Mouse (Mus musculus) kidney, embryonic 15.5 days (tissue): ENCODE measurements around the gene Kctd20. TPM values are rescaled to one million over a fixed set of nuclear protein-coding genes. Genes with fewer than 3 reads are reported as not detected.

Source experiments
- ATAC-seq: fragments of 200-750 bp; cut with Nextera tagmentation; replicated peaks from 2 replicates; pipeline ENCODE4 v1.8.0; 2017; ENCODE audit warnings: moderate TSS enrichment; ENCODE audit not compliant: low FRiP score
- H3K27ac ChIP-seq: fragments of 300-500 bp; sonication (generic); 2 replicates; pipeline ENCODE4 v1.5.1; 2015; ENCODE audit warnings: mild to moderate bottlenecking, inconsistent platforms
- H3K27me3 ChIP-seq: fragments of 300-500 bp; sonication (generic); 2 replicates; pipeline ENCODE4 v1.6.1; 2015; ENCODE audit warnings: inconsistent platforms
- H3K36me3 ChIP-seq: fragments of 300-500 bp; sonication (generic); 2 replicates; pipeline ENCODE4 v1.6.1; 2015; ENCODE audit warnings: inconsistent platforms
- H3K4me1 ChIP-seq: fragments of 300-500 bp; sonication (generic); 2 replicates; pipeline ENCODE4 v1.6.1; 2015; ENCODE audit warnings: inconsistent platforms
- H3K4me2 ChIP-seq: fragments of 300-500 bp; sonication (generic); 2 replicates; pipeline ENCODE4 v1.6.1; 2015; ENCODE audit warnings: moderate library complexity, mild to moderate bottlenecking, inconsistent platforms
- H3K4me3 ChIP-seq: fragments of 300-500 bp; sonication (generic); replicated peaks from 2 replicates; pipeline ENCODE4 v1.5.1; 2015; ENCODE audit warnings: mild to moderate bottlenecking, inconsistent platforms
- H3K9ac ChIP-seq: fragments of 300-500 bp; sonication (generic); 2 replicates; pipeline ENCODE4 v1.6.1; 2015; ENCODE audit warnings: mild to moderate bottlenecking, inconsistent platforms
- H3K9me3 ChIP-seq: fragments of 300-500 bp; sonication (generic); replicated peaks from 2 replicates; pipeline ENCODE4 v1.6.1; 2016; ENCODE audit warnings: inconsistent platforms
- WGBS: fragments of 180-500 bp; shearing (Covaris S2); methylation state at CpG from one replicate; pipeline ENCODE4 v1.1.7; 2015; ENCODE audit warnings: mixed read lengths; 5-methylcytosine and 5-hydroxymethylcytosine counted together
- polyA plus RNA-seq: library from polyadenylated mRNA; unstranded; fragments of >200 nt; fragmentation: Nextera tagmentation; extraction: Ambion mirVana; gene quantifications from 2 replicates; pipeline ENCODE4 v1.2.1, GENCODE M21; 2015

Gene Kctd20
- polyA plus RNA-seq, 1 experiment from 2014 or later = 91.5 TPM

DNA sequence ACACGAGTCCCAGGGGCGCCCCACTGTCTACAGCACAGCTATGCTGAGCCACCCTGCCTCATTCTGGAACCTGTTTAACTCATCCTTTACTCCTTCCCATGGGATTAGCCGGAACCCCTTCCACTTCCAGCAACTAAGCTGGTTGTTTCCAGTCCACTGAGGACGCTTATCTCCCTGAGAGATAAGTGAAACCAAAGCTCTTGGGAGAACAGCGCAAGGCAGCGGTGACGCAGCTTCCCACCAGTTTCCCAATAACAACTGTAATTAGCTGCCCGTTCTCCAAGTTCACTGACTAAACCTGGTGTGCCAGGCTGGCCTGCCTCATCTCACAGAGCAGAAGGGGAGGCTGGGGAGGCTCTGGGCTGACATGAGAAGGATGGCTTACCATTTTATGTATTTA lies 30.7 kb upstream of the Kctd20 start:
- Histone ChIP-seq H3K36me3 (no peaks in the 10 kb centered on the region), H3K9me3 (no peaks in the 10 kb centered on the region), H3K27ac (no peak overlapping the region), H3K27me3 (no peaks in the 10 kb centered on the region), H3K4me1 (peaks cover 25% of the 10 kb centered on the region), H3K4me3 (no peak overlapping the region), H3K9ac (no peak overlapping the region), H3K4me2 (no peak overlapping the region)
- ATAC-seq = no peak
- WGBS = 77% methylated on average over 8 of the region's 8 CpGs

DNA sequence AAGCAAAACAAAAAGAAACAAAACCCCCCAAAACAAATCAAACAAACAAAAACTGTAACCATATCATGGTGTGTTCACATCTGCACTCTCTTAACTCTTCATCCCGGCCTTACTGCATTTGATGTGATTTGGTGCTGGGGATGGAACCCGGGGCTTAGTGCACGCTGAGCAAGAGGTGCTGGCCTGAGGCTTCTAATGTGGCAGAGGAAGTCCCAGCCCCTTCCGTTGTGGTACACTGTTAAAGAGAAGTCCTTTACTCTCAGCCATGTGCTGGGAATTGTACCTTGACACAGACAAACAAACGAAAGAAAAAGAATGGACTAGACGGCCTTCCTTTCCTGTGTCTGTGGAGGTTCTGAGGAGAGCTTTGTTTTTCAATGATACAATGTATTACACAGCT lies 29.7 kb upstream of the Kctd20 start:
- Histone ChIP-seq H3K27ac (no peak overlapping the region), H3K4me2 (no peak overlapping the region), H3K36me3 (no peaks in the 10 kb centered on the region), H3K9ac (no peak overlapping the region), H3K4me1 (peaks cover 31% of the 10 kb centered on the region), H3K9me3 (no peaks in the 10 kb centered on the region), H3K27me3 (no peaks in the 10 kb centered on the region), H3K4me3 (no peak overlapping the region)
- no peak for ATAC-seq
- WGBS = 66% methylated on average over 6 of the region's 6 CpGs

DNA sequence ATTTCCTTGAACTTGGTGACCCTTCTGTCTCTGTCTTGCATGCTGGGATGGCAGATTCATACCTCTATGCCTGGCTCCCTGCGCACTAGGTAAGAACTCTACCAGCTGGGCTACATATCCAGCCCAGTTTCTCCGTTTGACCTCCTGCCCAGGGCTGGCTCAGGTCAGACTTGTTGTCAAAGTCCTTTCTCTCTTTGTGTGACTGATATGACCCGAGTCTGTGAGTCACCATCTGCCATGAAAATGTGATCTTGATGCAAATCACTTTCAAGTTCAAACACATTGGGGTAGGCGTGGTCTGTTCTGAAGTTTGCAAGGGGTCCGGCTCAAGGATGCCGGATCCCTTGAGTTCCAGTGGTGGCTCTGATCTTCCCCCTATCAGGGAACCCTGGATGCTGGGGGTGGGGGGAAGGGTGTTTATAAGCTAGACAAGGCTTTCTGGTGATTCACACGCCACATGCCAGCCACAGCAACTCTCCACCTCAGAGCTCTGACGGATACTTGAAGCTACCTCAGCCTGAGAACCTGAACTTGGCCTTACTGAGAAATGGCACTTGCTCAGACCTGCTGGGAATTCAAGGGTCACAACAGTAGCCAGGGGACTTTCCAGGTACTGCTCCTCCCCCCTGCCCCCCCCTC lies 26.7 kb upstream of the Kctd20 start:
- H3K4me2 ChIP-seq = no peak overlapping the region
- no peaks in the 10 kb centered on the region for H3K27me3 ChIP-seq
- H3K4me3 ChIP-seq = no peak overlapping the region
- peaks cover 35% of the 10 kb centered on the region for H3K4me1 ChIP-seq
- WGBS = 81% methylated on average over 8 of the region's 8 CpGs
- H3K36me3 ChIP-seq = no peaks in the 10 kb centered on the region
- no peak overlapping the region for H3K27ac ChIP-seq
- no peak overlapping the region for H3K9ac ChIP-seq
- no peak for ATAC-seq
- no peaks in the 10 kb centered on the region for H3K9me3 ChIP-seq

DNA sequence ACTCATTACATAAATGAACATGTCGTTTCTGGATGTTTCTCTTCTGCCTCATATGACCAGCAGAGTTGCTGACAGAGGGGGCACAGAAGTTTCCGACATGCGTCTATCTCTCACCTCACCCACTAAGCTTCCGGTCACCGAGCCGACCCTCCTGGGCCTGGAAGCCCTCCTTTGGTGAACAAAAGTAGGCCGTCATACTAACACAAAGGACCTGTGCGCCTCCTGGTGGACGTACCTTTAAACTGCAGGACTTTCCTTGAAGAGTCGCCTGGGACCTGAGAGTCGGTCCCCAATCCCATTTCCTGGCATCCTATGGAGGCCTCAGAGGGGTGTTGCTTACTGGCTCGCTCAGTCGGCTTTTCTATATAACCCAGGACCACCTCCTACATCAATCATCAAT lies 25.4 kb upstream of the Kctd20 start:
- Histone ChIP-seq H3K9ac (no peak overlapping the region), H3K4me1 (peaks cover 48% of the 10 kb centered on the region), H3K9me3 (no peaks in the 10 kb centered on the region), H3K4me3 (no peak overlapping the region), H3K4me2 (0 out of 2 replicates have a peak overlapping the region, but pooled peaks have one; percentile 26), H3K27ac (no peak overlapping the region), H3K27me3 (no peaks in the 10 kb centered on the region), H3K36me3 (no peaks in the 10 kb centered on the region)
- no peak for ATAC-seq
- 14% methylated on average over 13 of the region's 13 CpGs for WGBS

DNA sequence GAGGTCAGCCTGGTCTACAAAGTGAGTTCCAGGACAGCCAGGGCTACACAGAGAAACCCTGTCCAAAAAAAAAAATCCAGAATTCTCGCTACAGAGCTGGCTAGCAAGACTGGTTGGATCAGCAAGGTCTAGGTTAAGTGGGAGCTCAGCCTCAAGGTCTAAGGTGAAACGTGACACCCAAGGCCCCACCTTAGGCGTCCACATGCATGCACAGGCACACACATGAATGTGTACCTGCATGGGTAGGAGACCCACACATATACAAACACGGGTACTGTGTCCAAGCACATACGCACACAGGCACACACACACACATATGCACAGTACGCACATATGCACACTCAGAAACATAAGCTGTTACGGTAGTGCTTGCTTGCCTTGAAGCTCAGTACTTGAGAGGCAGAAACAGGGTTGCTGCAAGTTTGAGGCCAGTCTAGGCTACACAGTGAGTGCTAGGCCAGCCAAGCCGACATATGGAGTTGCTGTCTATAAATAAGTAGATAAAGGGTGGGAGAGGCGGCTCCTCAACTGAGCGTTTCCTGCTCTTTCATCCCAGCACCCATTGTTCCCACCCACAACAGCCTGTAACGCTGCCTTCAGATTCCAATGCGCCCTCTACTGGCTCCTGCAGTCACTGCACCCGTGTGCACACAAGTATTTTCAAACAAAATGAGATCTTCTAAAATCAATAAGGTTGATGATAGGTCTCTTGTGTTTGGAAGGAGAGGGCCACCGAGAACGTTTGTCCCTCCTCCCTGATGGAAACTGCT lies 24.7 kb upstream of the Kctd20 start:
- H3K27me3 ChIP-seq = no peaks in the 10 kb centered on the region
- ATAC-seq = no peak
- H3K36me3 ChIP-seq = no peaks in the 10 kb centered on the region
- peaks cover 52% of the 10 kb centered on the region for H3K4me1 ChIP-seq
- 46% methylated on average over 15 of the region's 15 CpGs for WGBS
- H3K9me3 ChIP-seq = no peaks in the 10 kb centered on the region
- H3K4me2 ChIP-seq = no peak overlapping the region
- H3K4me3 ChIP-seq = no peak overlapping the region
- no peak overlapping the region for H3K27ac ChIP-seq
- H3K9ac ChIP-seq = no peak overlapping the region

DNA sequence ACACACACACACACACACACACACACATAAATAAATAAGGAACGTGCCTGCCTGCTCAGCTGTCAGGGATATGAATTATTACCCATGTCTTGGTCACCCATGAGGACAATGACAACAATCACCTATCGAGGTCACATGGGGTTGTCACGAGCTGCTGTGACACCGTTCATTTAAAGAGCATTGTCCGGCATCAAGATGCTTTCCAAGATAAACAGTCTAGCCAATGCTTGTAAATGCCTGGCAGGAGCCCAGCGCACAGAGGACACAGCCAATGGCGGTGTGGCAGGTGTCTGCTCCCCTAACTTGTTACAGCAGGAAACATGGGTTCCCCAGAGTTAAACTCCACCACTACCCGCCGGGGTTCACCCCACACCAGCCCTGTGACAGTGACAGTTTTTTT lies 23.7 kb upstream of the Kctd20 start:
- H3K9ac ChIP-seq = no peak overlapping the region
- H3K4me2 ChIP-seq = no peak overlapping the region
- no peak overlapping the region for H3K4me3 ChIP-seq
- no peaks in the 10 kb centered on the region for H3K9me3 ChIP-seq
- no peak overlapping the region for H3K27ac ChIP-seq
- H3K27me3 ChIP-seq = no peaks in the 10 kb centered on the region
- no peaks in the 10 kb centered on the region for H3K36me3 ChIP-seq
- WGBS = 74% methylated on average over 9 of the region's 9 CpGs
- H3K4me1 ChIP-seq = peaks cover 47% of the 10 kb centered on the region
- no peak for ATAC-seq

DNA sequence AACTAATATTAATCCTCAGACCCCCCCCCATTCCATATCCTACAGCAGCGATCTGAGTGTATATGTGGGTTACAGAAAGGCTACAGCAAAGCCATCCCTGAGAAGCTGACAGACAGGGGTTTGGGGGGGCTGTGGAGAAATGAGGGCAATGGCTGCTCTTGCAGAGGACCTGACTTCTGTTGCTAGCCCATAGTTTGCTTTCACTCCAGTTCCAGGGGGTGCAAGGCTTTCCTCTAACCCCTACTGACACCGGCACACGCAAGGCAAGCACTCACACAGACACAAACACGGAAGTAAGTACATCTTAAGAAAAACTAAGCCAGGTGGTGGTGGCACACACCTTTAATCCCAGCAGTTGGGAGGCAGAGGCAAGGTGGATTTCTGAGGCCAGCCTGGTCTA lies 22.4 kb upstream of the Kctd20 start:
- H3K27ac ChIP-seq = peak overlapping the region; percentile 95
- WGBS = 92% methylated on average over 4 of the region's 4 CpGs

DNA sequence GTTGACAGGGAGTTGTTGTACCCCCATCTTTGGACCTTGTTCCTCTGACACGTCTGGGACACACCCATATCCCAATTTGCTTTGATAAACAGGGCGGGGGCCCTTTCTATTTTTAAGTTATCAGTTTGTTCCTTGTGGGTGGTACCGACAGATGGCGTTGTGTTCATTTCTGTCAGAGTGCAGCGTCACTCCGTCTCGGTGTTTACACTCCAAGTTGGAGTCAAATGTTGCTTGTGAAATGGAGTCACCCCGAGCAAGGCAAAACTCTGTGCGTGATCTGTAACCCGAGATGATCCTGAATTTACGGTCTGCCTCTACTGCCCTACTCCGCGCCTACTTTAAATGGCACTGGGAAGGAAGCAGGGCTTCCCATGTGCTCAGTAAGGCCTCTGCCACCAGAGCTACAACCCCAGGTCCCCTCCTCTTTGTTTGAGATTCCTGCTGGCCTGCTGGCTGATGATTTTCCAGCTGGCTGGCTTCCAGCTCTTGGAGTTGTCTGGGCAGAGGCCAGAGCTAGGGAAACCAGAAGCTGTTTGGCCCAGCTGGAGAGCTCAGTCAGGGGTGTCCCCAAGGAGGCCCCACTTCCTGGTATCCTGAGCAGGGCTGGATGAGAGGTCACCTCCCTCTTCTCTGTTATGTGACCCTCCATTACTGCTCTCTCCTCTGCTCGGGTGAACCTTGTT lies 21.2 kb upstream of the Kctd20 start:
- WGBS = 3% methylated on average over 14 of the region's 14 CpGs
- H3K9ac ChIP-seq = peak overlapping the region; percentile 31; the same call in 1 of the 2 replicates

More for the DNA sequence above, 22.4 kb upstream of the Kctd20 start:
- no peak overlapping the region for H3K4me3 ChIP-seq
- no peaks in the 10 kb centered on the region for H3K27me3 ChIP-seq
- no peaks in the 10 kb centered on the region for H3K9me3 ChIP-seq
- no peak overlapping the region for H3K9ac ChIP-seq
- ATAC-seq = no peak
- H3K36me3 ChIP-seq = no peaks in the 10 kb centered on the region
- H3K4me1 ChIP-seq = peaks cover 42% of the 10 kb centered on the region
- no peak overlapping the region for H3K4me2 ChIP-seq

DNA sequence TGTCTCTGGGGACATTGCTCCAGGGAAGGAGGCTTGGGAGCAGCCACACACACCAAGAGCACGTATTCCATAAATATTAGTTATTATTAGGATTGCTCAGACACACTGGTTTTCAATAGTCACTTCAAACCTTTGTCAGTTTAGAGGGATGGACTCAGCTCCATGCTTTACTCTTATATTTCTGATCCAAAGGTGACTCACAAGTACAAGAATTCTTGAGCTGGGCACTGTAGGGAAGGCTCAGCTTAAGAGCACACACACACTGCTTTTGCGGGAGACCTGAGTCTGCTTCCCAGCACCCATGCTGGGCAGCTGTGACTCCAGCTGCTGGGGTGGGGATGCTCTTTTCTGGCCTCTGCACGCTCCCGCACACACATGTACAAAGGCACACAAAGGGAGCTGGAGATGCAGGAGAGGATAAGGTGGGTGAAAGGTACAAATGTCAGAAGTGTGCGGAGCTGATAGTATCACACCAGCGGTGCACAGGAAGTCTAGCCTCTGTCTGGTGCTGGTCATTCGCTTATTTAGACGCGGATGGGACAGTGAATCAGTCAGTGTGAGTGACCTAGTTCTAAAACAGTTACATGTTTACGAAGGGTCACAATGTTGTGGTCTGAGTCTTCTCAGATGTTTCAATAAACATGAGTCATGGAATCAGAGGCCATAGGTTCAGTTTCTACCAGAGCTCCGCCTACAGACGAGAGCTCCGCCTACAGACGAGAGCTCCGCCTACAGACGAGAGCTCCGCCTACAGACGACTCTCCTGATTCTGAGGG lies 20.1 kb upstream of the Kctd20 start:
- H3K4me1 ChIP-seq = peaks cover 30% of the 10 kb centered on the region
- H3K4me2 ChIP-seq = no peak overlapping the region
- H3K9me3 ChIP-seq = no peaks in the 10 kb centered on the region
- H3K9ac ChIP-seq = no peak overlapping the region
- 75% methylated on average over 18 of the region's 18 CpGs for WGBS
- peak overlapping the region; percentile 95 for H3K27ac ChIP-seq
- no peaks in the 10 kb centered on the region for H3K27me3 ChIP-seq
- no peaks in the 10 kb centered on the region for H3K36me3 ChIP-seq
- H3K4me3 ChIP-seq = no peak overlapping the region
- no peak for ATAC-seq

More for the DNA sequence above, 21.2 kb upstream of the Kctd20 start:
- Histone ChIP-seq H3K27me3 (no peaks in the 10 kb centered on the region), H3K9me3 (no peaks in the 10 kb centered on the region), H3K4me1 (peaks cover 40% of the 10 kb centered on the region), H3K36me3 (no peaks in the 10 kb centered on the region), H3K4me3 (peak overlapping the region; percentile 13), H3K27ac (peak overlapping the region; percentile 95), H3K4me2 (peak overlapping the region; percentile 47)
- ATAC-seq = peak; percentile 95

DNA sequence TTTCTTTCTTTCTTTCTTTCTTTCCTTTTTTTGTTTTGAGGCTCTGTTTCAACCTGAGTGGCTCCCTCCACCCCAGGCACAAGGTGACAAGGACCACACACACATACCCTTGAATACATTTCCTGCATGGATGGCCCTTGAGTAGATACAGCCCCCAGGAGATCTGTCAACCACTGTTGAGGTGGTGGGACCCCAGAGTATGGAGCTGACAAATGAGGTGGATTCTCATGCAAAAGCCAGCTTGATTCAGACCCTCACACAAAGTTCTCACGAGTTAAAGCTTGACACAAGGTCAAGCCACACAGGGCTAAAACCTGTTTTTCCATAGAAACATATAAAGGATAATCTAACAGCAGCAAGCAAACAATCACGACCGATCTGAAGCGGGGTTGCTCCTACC lies 19.5 kb upstream of the Kctd20 start:
- WGBS = 86% methylated on average over 4 of the region's 4 CpGs
- H3K9me3 ChIP-seq = no peaks in the 10 kb centered on the region
- H3K4me3 ChIP-seq = no peak overlapping the region
- no peak overlapping the region for H3K9ac ChIP-seq
- no peak overlapping the region for H3K27ac ChIP-seq
- no peak overlapping the region for H3K4me2 ChIP-seq
- no peak for ATAC-seq
- H3K27me3 ChIP-seq = no peaks in the 10 kb centered on the region
- peaks cover 30% of the 10 kb centered on the region for H3K4me1 ChIP-seq
- no peaks in the 10 kb centered on the region for H3K36me3 ChIP-seq

DNA sequence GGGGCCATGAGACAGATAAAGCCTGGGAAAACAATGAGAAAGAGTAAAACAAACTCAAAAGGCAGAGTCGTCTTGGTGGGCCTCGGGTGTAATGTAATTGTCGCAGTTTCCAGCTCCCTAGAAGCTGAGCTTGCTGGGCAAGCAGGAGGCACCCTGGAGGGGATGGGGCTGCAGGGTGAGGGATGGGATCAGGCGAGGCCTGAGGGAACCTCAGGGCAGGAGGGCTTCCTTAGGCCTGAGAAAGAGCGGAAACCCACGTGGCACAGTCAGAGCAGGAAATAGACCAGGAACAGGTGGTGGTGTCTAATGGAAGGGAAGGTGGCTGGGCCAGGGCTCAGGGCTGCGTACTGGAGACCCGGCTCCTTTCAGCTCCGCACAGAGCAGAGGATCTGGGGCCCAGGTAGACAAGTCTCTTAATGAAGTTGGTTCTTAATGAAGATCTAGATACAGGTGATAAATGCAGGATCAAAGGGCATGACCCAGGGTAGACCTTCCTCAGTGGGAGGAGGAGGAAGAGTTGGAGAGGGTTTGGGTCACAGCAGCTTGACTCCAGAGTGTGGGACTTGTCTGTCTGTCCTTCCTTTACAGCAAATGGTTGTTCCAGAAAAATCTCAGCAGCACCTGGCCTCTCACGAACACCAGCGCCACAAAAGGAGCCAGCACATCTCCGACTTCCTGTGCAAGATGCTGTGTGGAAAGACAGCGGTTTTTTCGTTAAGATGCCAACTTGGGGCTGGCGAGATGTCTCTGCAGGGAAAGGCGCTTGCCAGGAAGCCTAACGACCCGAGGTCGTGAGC lies 17.4 kb upstream of the Kctd20 start:
- no peak for ATAC-seq
- Histone ChIP-seq H3K36me3 (no peaks in the 10 kb centered on the region), H3K27me3 (no peaks in the 10 kb centered on the region), H3K4me3 (no peak overlapping the region), H3K4me2 (no peak overlapping the region), H3K27ac (no peak overlapping the region), H3K9ac (no peak overlapping the region), H3K4me1 (peaks cover 30% of the 10 kb centered on the region), H3K9me3 (no peaks in the 10 kb centered on the region)
- 64% methylated on average over 19 of the region's 19 CpGs for WGBS
